Mouse (Mus musculus): Measurements from ENCODE around the gene Neo1.

The Neo1 gene

DNA sequence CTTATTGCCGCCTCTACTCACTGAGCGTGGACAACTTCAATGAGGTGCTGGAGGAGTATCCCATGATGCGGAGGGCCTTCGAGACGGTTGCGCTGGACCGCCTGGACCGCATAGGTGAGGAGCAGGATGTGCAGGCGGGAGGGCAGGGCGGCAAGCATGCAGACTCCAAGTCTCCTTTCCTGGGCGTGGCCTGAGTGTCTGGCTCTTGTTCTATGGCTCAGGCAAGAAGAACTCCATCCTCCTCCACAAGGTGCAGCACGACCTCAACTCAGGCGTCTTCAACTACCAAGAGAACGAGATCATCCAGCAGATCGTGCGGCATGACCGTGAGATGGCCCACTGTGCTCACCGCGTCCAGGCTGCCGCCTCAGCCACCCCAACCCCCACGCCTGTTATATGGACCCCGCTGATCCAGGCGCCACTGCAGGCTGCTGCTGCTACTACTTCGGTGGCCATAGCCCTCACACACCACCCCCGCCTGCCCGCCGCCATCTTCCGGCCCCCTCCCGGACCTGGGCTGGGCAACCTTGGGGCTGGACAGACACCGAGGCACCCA, 177.1 kb downstream of the Neo1 start:
- DNase-seq (ENCODE audit: low spot score in 2 of 2): no peak

DNA sequence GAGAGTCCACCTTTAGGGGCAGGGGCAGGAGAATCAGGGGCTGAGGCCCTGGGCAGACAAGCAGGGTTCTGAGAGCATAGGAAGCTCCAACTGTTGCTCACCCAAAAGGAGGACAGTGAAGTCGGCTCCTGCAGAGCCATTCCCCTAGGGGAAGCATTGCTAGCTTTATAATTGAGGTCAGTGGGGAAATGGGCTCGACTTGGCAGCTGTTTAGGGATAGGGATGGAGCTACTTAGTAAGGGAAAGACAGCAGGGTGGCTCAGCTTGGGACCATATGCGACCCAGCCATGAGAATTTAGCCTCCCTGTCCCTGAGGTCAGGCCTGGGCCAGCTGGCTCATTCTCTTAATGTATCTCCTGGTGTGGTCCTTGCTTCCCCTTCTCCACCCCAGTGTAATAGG, 181.3 kb downstream of the Neo1 start:
- DNase-seq (ENCODE audit: low spot score in 2 of 2): no peak

DNA sequence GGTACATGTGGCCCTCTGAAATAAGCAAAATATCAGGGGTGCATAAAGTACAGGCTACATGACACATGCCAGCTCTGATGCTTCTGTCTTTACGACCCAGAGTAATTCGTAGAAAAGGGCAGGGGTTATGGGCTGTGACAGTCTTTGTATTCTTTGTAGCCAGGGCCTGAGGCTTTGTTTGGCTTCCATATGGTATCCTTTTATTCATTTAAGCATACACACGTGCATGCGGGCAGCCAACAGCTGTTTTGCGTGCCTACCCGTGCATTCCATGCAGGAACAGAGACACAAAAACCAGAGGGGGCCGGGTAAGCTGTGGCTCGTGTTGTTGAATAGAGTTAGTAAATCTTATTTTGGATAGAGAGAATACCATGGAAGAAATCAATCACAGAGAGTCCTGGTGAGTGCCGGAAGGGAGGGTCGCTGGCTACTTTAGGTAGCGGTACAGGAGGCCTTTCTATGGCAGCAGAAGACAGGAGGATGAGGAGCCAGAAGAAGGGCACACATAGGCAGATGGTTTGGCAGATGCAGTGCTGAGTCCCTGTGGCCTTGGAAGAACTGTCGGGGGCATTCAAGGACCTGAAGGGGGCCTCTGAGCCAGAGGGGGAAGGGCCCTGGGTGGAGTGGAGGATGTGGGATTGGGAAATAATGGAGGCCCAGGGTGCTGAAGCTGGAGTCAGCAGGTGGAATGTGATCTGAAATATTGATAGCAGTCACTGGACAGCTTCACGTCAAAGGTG, 186.5 kb downstream of the Neo1 start:
- DNase-seq (ENCODE audit: low spot score in 2 of 2): no peak

DNA sequence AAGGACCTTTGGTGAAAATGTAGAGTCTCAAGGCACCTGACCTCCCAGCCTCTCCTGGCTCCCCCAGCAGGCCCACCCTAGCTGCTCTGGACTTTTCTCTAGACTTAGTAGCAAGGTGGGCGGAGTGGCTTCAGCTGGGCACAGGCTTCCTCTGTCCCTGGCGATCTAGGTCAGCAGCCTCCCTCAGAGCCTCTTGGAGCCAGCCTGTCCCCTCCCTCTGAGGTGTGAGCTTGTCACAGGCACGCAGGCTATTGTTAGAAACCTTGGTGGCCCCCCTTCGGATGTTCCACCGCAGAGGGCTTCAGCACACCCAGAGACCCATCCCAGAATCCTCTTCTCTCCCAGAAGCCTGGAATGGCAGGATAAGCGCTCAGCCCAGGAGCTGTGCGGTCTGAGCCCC, 188.6 kb downstream of the Neo1 start:
- no peak for DNase-seq (ENCODE audit: low spot score in 2 of 2)

DNA sequence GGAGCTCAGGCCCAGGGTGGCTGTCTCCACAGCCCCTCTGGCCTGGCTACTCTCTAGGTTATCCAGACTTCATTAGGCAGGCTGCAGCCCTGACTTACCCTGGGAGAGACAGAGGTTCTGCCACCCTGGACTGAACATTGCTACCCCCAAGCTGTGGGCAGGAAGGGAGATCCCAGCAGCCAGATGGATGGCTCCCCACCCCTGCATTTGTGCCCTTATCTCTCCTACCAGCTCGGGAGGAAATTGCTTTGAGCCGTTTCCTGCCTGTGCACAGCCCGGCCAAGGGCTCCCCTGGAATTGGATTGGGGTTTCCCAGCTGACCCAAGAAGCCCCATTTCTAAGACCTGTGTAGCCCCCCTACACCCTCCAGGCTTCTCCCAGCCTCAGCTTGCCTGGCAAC, 189.2 kb downstream of the Neo1 start:
- no peak for DNase-seq (ENCODE audit: low spot score in 2 of 2)

DNA sequence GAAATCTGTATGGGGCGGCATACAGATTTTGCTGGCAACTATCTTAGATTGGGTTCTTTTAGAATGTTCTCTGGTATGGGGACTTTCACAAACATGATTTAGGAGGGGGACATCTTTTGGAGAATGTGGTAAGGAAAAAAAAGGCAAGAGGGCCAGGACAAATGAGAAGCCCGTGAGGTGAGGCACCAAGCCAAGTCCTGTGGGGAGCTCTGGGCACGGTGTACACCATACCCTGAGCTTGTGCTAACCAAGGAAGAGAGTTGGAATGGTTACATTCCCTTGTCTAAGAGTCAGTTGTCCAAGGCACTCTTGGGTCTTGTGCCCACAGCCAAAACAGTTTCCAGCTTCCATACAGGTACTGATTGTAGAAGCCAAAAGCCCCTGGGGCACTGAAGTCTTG, 191.6 kb downstream of the Neo1 start:
- no peak for DNase-seq (ENCODE audit: low spot score in 2 of 2)

DNA sequence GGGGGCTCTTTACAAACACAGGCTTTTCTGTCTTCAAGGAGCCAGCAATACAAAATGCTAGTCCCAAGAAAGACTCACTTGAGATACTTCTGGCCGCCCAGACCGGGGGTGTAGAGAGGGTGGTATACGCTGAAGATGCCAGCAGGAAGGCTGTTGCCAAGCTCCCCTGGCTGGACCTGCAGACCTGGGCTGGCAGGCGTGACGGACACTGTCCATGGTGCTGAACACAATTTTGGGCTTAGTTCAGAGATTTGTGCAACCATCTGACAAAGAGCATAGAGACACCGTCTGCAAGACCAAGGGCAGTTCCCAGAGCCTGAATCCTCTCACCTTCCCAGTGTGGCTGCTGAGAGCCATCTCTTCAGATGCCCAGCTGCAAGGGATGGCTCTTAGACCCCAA, 194.6 kb downstream of the Neo1 start:
- peak in 1 of 2 experiments; percentile 60 for DNase-seq (ENCODE audit: low spot score in 2 of 2)

DNA sequence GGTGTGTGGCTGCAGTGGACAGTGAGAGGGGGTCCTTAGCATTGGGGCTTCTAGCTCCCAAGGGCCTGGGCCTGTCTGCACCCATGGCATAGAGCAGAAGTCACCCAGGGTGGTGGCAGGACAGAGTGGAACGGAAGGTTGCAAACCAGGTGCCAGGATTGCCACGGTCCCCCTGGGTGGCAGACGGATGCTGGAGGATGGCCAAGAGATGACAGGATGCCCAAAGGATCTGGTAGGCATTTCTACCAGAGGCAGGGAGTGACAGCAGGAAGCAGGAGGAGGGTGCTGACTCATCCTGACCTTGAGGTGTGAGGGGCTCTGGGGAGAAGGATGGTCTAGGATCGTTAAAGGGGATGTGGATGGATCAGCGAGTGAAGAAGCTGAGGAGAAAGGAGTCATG, 197.7 kb downstream of the Neo1 start:
- no peak for DNase-seq (ENCODE audit: low spot score in 2 of 2)

DNA sequence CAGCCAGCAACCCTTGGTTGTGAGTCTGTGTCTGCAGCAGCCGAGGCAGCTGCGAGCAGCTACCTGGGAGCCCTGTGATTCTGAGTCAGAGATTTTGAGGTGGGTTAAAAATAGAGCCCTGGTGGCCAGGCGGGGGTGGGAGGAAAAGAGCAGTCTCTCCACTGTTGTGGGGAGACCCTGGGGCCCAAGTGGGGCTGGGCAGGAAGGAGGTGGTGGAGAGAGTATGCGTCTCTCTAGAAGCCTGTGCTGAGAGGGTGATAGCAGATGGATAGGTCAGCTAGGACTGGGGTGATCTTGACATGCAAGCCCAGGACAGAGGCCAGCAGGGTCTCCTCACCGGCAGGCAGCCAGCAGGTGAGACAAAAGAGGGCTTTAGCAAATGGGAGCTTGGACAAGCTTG, 199.1 kb downstream of the Neo1 start:
- DNase-seq (ENCODE audit: low spot score in 2 of 2): no peak

DNA sequence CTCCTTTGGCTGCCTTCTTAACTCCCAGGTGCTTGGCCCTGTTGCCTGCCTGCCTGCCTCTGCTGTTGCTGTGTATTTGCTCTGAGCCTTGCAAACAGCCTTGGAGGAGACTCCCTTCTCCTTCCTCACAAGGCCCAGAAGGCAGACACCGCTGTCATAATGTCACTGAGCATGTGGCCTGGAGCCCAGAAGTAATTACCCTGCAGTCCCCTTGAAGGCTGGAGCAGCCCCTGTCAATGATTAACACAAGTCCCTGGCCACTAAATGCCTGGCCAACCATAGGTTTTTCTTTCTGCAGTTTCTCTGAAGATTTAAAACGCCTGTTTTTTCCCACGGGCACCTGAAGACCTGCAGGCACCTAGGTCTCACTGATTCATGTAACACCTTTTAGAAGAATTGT, 203.3 kb downstream of the Neo1 start:
- no peak for DNase-seq (ENCODE audit: low spot score in 2 of 2)

DNA sequence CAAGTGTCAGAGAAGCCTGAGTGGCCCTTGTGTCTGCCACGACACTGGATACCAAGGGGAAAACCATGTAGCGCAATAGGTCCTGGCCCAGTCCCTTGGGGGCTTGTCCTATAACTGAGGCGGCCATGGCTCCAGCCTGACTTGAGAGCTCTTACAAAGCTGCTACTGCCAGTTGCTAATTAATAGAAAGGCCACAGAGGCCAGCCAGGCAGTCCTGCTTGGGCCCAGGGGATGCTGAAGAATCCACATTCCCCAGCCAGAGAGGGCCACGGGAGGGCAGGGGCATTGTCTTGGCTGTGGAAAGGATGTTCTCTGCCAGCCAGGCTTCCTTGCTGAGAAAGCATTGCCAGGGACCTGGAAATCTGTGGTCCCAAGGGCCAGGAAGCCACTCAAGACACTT, 206.6 kb downstream of the Neo1 start:
- no peak for DNase-seq (ENCODE audit: low spot score in 2 of 2)
